Mouse (Mus musculus): ENCODE results near the gene Mettl7a2. TPM values are rescaled to one million over a fixed set of nuclear protein-coding genes. Genes with fewer than 3 reads are reported as not detected.

Mettl7a2 gene
- total RNA-seq, 2 experiments from 2014 or later, result 0.39 TPM; not detected in 1

GRCm38 (mm10) chr15:100393016-100393415 lies 40.0 kb downstream of the Mettl7a2 start:
- DNase-seq (ENCODE audit: low spot score in 2 of 2), result no peak

GRCm38 (mm10) chr15:100395561-100395960 lies 42.6 kb downstream of the Mettl7a2 start:
- DNase-seq (ENCODE audit: low spot score in 2 of 2), result no peak

- no peak for DNase-seq (ENCODE audit: low spot score in 2 of 2)
Observed at GRCm38 (mm10) chr15:100400592-100401250, 47.7 kb downstream of the Mettl7a2 start.

GRCm38 (mm10) chr15:100401811-100402210 lies 48.8 kb downstream of the Mettl7a2 start:
- DNase-seq (ENCODE audit: low spot score in 2 of 2), result no peak

- DNase-seq (ENCODE audit: low spot score in 2 of 2), result no peak
Observed at GRCm38 (mm10) chr15:100402347-100402746, 49.3 kb downstream of the Mettl7a2 start.

GRCm38 (mm10) chr15:100402798-100403197 lies 49.8 kb downstream of the Mettl7a2 start:
- DNase-seq (ENCODE audit: low spot score in 2 of 2), result no peak

GRCm38 (mm10) chr15:100403318-100404000 lies 50.5 kb downstream of the Mettl7a2 start:
- DNase-seq (ENCODE audit: low spot score in 2 of 2), result no peak

GRCm38 (mm10) chr15:100406088-100406487 lies 53.1 kb downstream of the Mettl7a2 start:
- DNase-seq (ENCODE audit: low spot score in 2 of 2), result no peak

GRCm38 (mm10) chr15:100410918-100411672 lies 58.1 kb downstream of the Mettl7a2 start:
- no peak for DNase-seq (ENCODE audit: low spot score in 2 of 2)

Other genes starting within 250 kb of the Mettl7a2 start
- 10 to 100 TPM; 15.5 to 17.2 TPM for gene Atf1, start 125.4 kb upstream of the Mettl7a2 start, total RNA-seq (2021)
- not detected for gene Tmprss12, start 72.4 kb upstream of the Mettl7a2 start, total RNA-seq (2021)
- gene Mettl7a1, start 49.1 kb upstream of the Mettl7a2 start, total RNA-seq (2021), result 10 to 100 TPM; 13.8 to 16.1 TPM
- not detected for gene Mettl7a3, start 18.3 kb upstream of the Mettl7a2 start, total RNA-seq (2021)
- not detected for gene Methig1, start 51 bp upstream of the Mettl7a2 start, total RNA-seq (2021)
- gene Higd1c, start 11.3 kb downstream of the Mettl7a2 start, total RNA-seq (2021), result not detected
- gene Gm5475, start 68.9 kb downstream of the Mettl7a2 start, total RNA-seq (2021), result under 1 TPM; 0.14 to 0.16 TPM
- 10 to 100 TPM; 55.5 to 61.9 TPM for gene Slc11a2, start 71.9 kb downstream of the Mettl7a2 start, total RNA-seq (2021)
- gene Letmd1, start 115.8 kb downstream of the Mettl7a2 start, total RNA-seq (2021), result 10 to 100 TPM; 67.8 to 79.1 TPM
- gene Csrnp2, start 142.3 kb downstream of the Mettl7a2 start, total RNA-seq (2021), result 10 to 100 TPM; 34.5 to 34.7 TPM
- gene Tfcp2, start 198.8 kb downstream of the Mettl7a2 start, total RNA-seq (2021), result 10 to 100 TPM; 28.8 to 34.1 TPM
- gene Pou6f1, start 246.8 kb downstream of the Mettl7a2 start, total RNA-seq (2021), result 100 to 1,000 TPM; 104 to 107 TPM